Mouse (Mus musculus) mouse embryonic stem cell (cell line): Measurements from ENCODE around the gene Ttc3.

Source experiments
- in situ Hi-C, 2 experiments: fragments of 300-500 bp; cut with MboI; formaldehyde crosslinking; loops; 1 replicate in 1 of 2; 3 replicates in 1 of 2; pipeline ENCODE4 v1.14.3; 2019 to 2020; ENCODE audit warnings: low sequenced_read_pairs in 2 of 2, low pct_unique_long_range_greater_than_20kb in 1 of 2, mixed read lengths in 1 of 2; ENCODE audit not compliant: unreplicated experiment in 1 of 2

The Ttc3 gene

DNA sequence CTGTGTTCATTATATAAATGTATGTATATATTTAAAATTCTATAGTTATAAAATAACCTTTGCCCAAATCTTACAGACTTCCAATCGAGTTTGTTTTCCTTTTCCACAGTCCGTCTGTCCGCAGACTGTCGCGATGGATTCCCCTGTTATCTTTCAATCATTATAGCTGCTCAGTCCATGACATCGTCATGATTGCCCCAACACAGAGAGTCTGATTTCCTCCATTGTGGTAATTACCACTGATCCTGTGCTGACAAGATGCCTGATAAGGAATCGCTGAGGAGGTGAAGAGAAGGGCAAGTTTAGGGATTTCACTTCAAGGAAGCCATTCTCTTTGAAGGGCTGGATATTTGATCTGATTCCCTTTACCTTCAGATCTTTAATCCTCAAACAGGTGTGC lies 14.4 kb upstream of the Ttc3 start:
- in situ Hi-C loops = no loop called here

- in situ Hi-C loops = no loop called here
Measured at GRCm38 (mm10) chr16:94356776-94357494, 13.5 kb upstream of the Ttc3 start.

DNA sequence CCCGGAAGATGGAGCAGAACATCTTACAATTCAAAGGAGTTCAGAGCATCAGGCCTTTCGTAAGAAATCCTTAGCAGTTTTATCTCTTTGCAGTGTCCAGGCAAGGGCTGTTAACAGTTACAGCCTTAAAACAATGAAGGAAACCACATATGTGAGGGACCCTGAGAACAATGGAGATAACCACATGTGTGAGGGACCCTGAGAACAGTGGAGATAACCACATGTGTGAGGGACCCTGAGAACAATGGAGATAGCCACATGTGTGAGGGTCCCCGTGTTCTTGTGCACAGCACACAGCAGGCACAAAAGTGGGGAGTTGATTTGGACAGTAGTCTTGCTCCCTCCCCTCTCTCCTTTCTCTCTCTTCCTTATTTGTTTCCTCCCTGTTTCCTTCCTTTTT lies 12.3 kb upstream of the Ttc3 start:
- in situ Hi-C loops = no loop called here

GRCm38 (mm10) chr16:94360578-94361350 lies 9.7 kb upstream of the Ttc3 start:
- in situ Hi-C loops = no loop called here

- in situ Hi-C loops = no loop called here
Measured at GRCm38 (mm10) chr16:94362174-94362873, 8.1 kb upstream of the Ttc3 start.

GRCm38 (mm10) chr16:94363814-94364213 lies 6.6 kb upstream of the Ttc3 start:
- in situ Hi-C loops = no loop called here

GRCm38 (mm10) chr16:94365435-94365834 lies 5.0 kb upstream of the Ttc3 start:
- in situ Hi-C loops = no loop called here

DNA sequence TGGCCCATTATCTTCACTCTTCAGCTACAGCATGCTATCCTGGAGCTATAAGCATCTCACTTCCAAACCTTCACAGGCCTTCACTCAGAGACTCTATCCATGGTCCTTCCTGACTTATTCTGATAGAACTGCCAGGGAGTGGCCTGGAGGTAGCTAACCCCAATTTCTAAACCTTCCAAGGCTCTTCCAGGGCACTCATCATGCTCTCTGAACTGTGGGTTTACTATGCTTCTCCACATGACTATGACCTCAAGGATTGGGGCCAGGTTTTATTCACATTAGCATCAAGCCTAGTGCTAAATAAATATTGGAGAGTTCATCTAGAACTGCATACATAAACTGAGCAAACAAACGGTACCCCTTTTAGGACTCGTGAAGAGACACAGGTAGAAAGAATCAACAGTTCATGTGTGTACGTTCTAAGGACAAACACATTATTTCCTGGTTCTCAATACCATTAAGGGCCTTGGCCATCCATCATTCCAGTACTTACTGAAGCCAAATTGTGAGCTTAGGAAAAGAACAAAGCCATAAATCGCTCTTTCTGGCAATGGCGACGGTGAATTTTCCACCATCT lies 734 bp upstream of the Ttc3 start:
- in situ Hi-C loops = no loop called here

DNA sequence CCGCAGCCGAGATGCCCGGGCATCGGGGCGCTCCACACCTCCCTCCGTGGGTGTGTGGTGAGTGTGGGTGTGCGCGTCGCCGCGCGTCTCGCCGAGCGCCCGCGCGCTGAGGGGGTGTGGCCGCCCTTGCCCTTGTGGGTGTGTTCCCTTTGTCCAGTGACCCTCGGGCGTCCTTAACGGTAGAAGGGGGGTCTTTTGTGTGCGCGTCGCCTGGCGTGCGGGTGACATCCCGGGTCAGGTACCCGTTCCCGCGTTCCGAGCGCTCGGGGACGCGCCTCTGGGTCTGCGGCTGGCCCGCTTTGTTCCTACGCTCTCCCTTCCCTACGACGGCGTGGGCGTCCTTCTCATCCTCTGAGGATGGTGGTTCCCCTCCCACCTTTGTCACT lies 490 bp downstream of the Ttc3 start:
- in situ Hi-C loops = no loop called here

DNA sequence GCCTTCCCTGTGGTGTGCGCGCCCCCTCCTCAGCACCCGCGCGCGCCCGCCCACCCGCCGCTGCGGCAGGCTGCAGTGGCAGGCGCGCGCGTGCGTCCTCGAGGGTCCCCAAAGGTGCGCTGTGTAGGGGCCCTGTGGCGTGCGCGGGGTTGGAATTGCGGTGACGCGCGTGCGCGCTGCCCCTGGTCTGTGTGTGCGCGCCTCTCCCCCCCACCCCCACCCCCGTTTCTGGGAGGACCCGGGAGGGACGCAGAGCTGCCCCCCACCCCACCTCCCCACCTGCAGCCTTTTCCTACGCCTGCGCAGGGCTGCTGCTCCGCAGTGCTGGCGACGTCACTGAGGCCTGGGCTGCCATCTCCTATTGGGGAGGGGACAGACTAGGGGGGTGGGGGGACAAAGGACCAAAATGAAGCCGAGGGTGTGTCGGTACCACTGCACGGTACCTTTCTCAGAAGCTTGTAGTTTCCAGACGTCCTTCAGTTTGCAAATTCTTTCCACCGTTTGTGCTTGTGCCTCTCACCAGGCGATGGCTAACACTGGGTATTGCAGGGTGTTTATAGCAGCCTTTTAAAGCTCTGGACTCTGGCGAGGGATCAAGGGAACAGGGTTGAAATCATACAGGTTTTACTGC lies 998 bp downstream of the Ttc3 start, which contains the start of gene Pigp:
Gene Pigp, minus strand, starts transcription at position 542 of the 631 bp plus-strand sequence.
- in situ Hi-C loops = no loop called here

GRCm38 (mm10) chr16:94379386-94379785 lies 9.0 kb downstream of the Ttc3 start:
- in situ Hi-C loops = no loop called here

- in situ Hi-C loops = no loop called here
Measured at GRCm38 (mm10) chr16:94383277-94383676, 12.9 kb downstream of the Ttc3 start.

DNA sequence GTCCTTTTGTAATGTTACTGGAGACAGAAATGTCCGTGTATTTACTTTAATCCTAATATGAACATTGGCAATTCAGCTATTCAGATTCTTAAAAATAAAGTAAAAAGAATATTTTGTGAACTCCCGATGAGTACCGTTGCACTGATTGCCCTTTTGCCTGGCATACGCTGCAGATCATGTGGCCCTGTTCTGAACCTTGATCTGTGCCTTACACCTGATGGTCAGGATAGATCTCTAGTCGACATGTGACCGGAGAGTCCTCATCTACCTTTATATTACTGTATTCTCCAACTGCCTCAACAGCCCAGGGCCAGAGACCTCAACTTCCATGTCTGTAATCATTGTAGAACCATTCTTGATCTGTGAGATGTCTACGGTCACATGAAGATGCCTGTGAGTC lies 17.3 kb downstream of the Ttc3 start:
- in situ Hi-C loops = no loop called here

DNA sequence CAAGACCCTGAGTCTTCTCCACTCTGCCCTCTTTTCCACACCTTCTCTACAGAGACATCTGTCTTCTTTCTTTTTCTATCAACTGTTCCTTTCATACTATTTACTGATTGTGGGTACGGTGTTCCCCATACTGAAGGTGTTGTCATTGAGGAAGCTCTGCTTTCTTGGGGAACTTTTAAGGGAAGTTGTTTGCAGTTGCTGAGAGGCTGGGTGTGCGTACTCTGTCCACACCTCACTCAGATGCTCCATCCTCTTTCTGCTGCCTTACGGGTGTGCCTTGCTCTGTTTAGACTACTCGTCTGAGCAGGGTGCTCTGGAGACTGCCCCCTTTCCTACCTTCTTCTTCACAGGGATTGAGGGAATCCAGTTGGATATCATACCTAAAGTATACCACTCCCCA lies 21.9 kb downstream of the Ttc3 start:
- in situ Hi-C loops = no loop called here

DNA sequence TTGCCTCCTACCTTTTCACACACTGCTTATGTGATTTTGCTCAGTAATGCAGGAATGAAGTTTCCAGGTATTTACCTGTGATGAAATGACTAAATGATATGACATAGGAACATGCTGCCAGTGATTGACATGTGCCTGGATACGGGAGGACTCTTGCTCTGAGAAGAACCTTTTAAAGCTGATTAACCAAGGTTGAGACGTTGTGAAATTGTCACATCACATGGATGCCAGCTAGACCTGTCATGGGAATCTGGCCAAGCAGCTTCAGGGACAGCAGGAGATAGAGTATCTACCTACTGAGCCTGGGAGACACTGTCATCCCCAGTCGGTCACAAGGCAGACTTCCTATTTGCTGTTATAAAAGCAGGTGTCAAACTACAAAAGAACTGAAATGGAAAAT lies 24.6 kb downstream of the Ttc3 start:
- in situ Hi-C loops = no loop called here

DNA sequence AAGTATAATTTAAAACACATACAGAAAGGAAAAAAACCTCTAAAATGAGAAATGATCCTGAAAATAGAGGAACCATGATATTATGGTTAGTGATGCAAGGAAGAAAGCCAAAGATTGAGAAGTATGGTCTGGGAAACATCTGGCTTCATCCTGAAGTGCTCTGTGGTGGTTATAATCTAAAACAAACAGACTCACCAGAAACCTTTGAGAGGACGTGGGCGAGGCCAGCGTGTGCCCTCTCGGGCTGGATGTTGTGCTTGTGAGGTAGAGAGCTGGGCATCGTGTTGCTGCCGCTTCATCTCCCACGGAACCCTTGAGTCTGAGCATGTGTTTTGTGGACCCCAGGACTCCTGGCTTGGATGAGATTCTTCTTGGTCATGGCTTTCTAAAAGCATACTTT lies 26.2 kb downstream of the Ttc3 start:
- in situ Hi-C loops = no loop called here

- in situ Hi-C loops = no loop called here
Measured at GRCm38 (mm10) chr16:94399141-94399540, 28.7 kb downstream of the Ttc3 start.

GRCm38 (mm10) chr16:94401636-94402035 lies 31.2 kb downstream of the Ttc3 start:
- in situ Hi-C loops = no loop called here

- in situ Hi-C loops = no loop called here
Measured at GRCm38 (mm10) chr16:94402185-94402584, 31.8 kb downstream of the Ttc3 start.
